In the genomic region with DNA sequence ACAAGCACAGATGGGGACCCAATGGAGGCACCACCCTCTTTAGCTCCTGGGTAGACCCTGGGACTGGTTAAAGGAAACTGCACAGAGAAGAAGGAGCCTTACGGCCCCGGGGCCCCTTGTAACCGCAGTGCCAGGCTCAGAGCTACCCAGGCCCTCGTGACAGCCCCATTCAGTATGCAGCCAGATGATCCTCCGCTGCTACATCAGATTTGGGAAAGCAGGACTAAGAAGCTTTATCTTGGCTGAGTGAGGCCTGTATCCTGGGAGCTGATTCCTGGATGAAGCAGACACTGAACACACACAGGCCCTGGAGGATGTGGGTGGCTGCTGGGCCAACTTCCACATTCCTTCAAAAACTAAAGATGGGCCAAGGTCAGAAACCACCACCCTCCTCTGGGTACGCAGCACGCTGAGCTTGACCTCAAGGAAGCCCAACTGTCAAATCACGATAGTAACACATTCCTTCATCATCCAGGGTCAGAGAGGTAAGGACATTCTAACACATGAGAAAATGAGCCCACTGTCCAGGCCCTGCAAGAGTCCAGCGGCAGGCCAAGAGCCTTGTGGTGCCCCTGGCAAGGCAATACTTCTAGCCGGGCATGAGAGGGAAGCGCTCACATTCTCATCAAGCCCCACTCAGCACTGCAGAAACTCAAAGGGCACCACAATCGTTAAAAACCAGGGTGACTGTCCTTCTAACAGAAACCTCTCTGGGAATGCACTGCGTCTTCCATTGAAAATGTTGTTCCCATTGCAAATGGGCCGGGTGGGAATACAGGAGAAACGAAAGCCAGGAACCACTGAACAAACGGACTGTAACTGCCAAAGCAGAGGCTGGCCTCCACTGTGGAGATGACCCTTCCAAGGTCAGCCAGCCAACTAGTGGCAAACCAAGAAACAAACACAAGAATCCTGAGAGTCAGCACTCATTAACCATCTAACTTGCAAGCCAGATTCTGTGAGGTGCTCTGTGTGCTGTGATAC, we compare ENCODE assay signal across 11 mouse cellular contexts. TPM values are rescaled to one million over a fixed set of nuclear protein-coding genes. Genes with fewer than 3 reads are reported as not detected.
DNase-seq lines count a peak whose midpoint lies in the region; ATAC-seq lines count a peak whose summit lies in the region.
"Had no signal": no experiment of that assay in that cellular context is flagged by ENCODE, and none has a peak within 500 bp of the region (broad histone marks: within the 10 kb centered on the region; RNA-seq: fewer than 3 reads in every experiment).

No protein-coding gene starts in this region.

- peaks cover 26% of the 10 kb centered on the region for H3K4me1 ChIP-seq in kidney, embryonic 16.5 days (ENCODE audit: insufficient read depth, low read length)
- H3K4me1 ChIP-seq: liver, embryonic 13.5 days had no signal

- H3K4me2 ChIP-seq in kidney, embryonic 16.5 days (replicated peaks; ENCODE audit: low read depth, low read length) = no peak overlapping the region
- H3K4me2 ChIP-seq: embryonic facial prominence, embryonic 12.5 days; liver, embryonic 13.5 days had no signal

- no peak for ATAC-seq in kidney, embryonic 16.5 days (ENCODE audit: low FRiP score, low TSS enrichment)

- DNase-seq in cerebellum, adult 18-20 months = peak; percentile 45 to 52
- DNase-seq in cerebellum, postnatal 4 days (ENCODE audit: low spot score in 2 of 2) = no peak
- peak; percentile 44 to 66 for DNase-seq in kidney, adult 8-10 months
- peak; percentile 58 to 68 for DNase-seq in cerebellum, postnatal 25 days
- peak; percentile 53 to 71 for DNase-seq in kidney, postnatal 25 days
- no peak for DNase-seq in urinary bladder, postnatal 36 days (ENCODE audit: low spot score in 2 of 2)
- no peak for DNase-seq in spleen, adult 18-20 months
- DNase-seq: liver, embryonic 13.5 days; thymus, postnatal 36 days had no signal

- H3K9ac ChIP-seq in kidney, embryonic 16.5 days (replicated peaks; ENCODE audit: low read length) = no peak overlapping the region
- H3K9ac ChIP-seq: embryonic facial prominence, embryonic 12.5 days; liver, embryonic 13.5 days had no signal

- H3K36me3 ChIP-seq in kidney, embryonic 16.5 days (ENCODE audit: insufficient read depth, low read length) = 0 out of 2 replicates have a peak, but pooled peaks cover 3% of the 10 kb centered on the region
- H3K36me3 ChIP-seq: liver, embryonic 13.5 days had no signal

- H3K4me3 ChIP-seq in kidney, embryonic 16.5 days (ENCODE audit: low read length) = no peak overlapping the region
- H3K4me3 ChIP-seq: embryonic facial prominence, embryonic 12.5 days; liver, embryonic 13.5 days had no signal

- 80% methylated on average over 16 of the region's 16 CpGs for WGBS in kidney, embryonic 16.5 days

- no peaks in the 10 kb centered on the region for H3K27me3 ChIP-seq in kidney, embryonic 16.5 days (ENCODE audit: insufficient read depth, low read length)
- H3K27me3 ChIP-seq: embryonic facial prominence, embryonic 12.5 days; liver, embryonic 13.5 days had no signal

- no peaks in the 10 kb centered on the region for H3K9me3 ChIP-seq in kidney, embryonic 16.5 days (ENCODE audit: low read length)
- H3K9me3 ChIP-seq: embryonic facial prominence, embryonic 12.5 days; liver, embryonic 13.5 days had no signal

- H3K27ac ChIP-seq in kidney, embryonic 16.5 days (ENCODE audit: low read length) = no peak overlapping the region
- H3K27ac ChIP-seq: embryonic facial prominence, embryonic 12.5 days; liver, embryonic 13.5 days had no signal

RNA-seq across cellular contexts. Expression of a gene that starts 29.0 kb away (rescaled TPM):
- 3.2 and 3.6 TPM in 2 replicates for polyA plus RNA-seq in kidney, embryonic 16.5 days (2015; fragmentation: Nextera tagmentation; extraction: Ambion mirVana)

Comparison
In these comparisons a context has a peak if more than half of its experiments do, and no peak if none do; other contexts are left out.
1. DNase-seq: peak in cerebellum, adult 18-20 months (2 of 2), kidney, adult 8-10 months (2 of 2), cerebellum, postnatal 25 days (2 of 2) and kidney, postnatal 25 days (2 of 2); none in cerebellum, postnatal 4 days (0 of 2), urinary bladder, postnatal 36 days (0 of 2) and spleen, adult 18-20 months (0 of 2).